Mouse (Mus musculus) natural killer cell, adult 2 months (primary cell): ENCODE results near the gene Prpf3.
"Not testable (repeated sequence)": the region's sequence is repeated elsewhere in the genome, so short reads cannot be mapped to it uniquely, and the experiment has no call there.

Source experiments
- DNase-seq, 2 experiments: peaks; one replicate each; pipeline ENCODE4 v3.0.0; 2022; ENCODE audit warnings: low spot score in 2 of 2

Gene Prpf3

DNA sequence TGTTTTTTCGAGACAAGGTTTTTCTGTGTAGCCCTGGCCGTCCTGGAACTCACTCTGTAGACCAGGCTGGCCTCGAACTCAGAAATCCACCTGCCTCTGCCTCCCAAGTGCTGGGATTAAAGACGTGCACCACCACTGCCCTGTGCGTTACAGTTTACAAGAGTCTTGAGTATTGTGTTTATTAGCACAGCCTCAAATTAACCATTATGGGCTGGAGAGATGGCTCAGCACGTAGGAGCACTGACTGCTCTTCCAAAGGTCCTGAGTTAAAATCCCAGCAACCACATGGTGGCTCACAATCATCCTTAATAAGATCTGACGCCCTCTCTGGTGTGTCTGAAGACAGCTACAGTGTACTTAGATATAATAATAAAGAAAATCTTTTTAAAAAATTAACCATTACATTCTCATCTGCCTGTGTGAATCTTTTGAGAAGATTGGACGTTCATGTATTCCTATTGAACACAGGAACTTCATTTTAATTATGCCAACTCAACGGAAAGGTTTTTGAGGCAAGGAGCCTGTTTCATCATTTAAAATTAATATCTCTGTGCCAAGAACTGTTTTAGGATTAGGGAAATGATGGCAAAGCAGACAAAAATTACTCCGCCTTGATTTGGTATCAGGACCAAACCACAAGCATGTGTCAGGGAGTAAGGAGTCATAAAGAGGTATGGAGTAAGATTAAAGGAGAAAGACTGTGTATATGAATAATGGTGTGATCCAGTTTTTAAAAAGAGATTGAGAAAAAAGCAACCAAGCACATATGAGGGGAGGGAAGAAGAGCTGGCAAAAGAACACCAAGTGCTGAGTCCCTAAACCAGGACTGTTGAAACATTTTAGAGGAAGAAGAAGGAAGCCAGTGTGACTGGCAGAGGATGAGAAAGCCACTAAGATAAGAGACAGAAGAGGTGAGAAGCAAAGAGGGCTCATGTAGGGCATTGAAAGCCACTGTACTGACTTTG lies 35.4 kb downstream of the Prpf3 start:
- DNase-seq = no peak

- peak; percentile 99 to 100 for DNase-seq
Measured at GRCm38 (mm10) chr3:95819351-95819985, 36.2 kb downstream of the Prpf3 start.

DNA sequence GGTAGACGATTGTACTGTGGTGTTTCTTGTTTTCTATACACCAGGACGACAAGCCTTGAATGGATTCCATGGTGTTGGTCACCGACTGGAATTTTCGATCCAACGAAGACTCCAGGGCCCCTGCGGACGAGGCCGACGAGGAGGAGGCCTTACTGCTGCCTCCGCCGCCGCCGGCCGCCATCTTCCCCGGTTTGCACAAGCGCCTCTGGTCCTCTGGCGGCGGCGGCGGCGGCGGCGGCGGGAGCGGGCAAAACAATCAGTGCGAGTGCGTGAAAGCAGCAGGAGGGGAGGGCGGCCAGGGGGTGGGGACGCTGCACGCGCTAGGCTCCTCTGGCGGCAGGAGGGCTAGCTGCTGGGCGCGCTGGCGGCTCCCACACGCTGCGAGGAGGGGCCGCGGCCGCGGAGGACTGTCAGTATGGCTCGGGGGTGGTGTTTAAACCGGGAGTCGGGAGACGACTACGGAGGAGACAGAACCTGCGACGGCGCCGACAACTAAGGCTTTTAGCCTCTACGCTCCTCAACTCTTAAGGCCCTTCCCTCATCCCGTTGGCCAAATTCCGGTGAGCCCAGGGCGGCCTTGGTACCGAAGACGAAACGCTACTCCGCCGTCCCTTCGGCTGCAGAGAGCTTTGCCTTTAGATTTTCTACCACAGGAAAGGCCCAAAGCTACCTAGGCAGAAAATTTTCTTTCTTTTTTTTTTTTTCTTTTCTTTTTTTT lies 37.0 kb downstream of the Prpf3 start, which contains the start of gene Rprd2:
Rprd2 (minus strand) TSS at position 293 of the 718 bp plus-strand sequence.
- DNase-seq = peak; percentile 66 to 79

DNA sequence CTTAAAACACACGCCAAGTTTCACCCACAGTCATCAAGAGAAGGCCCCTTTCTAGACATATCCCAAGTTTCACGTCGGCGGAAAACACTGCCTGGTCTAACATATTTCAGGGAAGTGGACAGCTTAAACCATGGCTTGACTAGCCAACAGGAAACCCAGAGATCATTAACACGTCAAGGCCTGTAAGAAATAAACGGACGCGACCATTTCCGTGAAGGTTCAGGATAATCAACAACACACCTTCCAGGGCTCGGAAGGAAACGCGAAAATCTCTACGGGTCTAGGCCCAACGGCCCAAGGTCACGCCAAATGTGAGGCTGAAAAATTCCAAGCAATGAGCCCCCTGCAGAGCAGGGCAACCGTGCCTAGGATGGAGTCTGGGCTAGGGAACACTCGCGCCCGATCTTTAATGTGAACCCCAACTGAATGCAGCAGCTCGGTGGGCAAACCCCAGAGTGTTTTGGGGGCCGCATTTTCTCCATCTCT lies 37.6 kb downstream of the Prpf3 start:
- DNase-seq = peak; percentile 30 to 46

- no peak for DNase-seq
Measured at GRCm38 (mm10) chr3:95816681-95817080, 39.0 kb downstream of the Prpf3 start.

DNA sequence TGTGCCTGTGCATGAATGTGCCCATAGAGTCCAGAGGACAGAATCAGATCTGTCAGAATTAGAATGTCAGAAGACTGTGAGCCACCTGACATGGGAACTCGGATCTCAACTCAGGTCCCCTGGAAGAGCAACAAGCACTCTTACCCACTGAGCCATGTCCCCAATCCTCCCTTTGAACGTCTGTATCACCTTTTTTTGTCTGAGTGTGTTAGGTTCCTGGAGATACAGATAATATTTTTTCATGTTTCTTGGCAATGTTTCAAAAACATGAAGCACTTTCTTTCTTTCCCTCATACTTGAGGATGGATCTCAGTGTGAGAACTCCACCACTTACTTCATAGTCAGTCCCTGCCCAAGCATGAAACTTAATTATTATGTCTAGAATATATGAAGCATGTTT lies 47.3 kb downstream of the Prpf3 start:
- DNase-seq = no peak

DNA sequence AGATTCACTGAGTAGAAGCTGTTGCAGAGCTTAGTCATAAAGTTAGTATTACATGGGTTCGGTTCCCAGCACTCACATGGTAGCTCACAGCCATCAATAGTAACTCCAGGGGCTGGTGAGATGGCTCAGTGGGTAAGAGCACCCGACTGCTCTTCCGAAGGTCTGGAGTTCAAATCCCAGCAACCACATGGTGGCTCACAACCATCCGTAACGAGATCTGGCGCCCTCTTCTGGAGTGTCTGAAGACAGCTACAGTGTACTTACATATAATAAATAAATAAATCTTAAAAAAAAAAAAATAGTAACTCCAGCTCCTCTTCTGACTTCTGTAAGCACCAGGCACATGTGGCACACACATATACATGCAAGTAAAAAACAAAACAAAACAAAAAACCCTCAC lies 48.1 kb downstream of the Prpf3 start:
- not testable (repeated sequence) for DNase-seq

- no peak for DNase-seq
Measured at GRCm38 (mm10) chr3:95806677-95807076, 49.0 kb downstream of the Prpf3 start.

DNA sequence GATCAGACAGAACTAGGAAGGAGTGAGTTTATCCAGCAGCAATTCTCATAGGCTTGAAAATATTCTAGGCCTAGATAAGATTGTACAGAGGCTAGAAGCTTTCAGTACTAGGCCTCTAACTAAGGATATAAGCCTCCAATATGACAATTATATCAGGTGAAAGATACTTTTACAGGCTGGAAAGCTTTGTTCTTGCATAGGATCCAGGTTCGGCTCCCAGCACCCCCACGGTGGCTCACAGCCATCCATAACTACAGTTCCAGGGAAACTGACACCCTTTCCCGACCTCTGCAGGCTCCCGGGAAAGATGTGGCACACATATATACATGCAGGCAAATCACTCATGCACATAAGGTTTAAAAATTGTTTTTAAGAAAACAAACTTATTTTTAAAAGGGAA lies 51.8 kb downstream of the Prpf3 start:
- no peak for DNase-seq

DNA sequence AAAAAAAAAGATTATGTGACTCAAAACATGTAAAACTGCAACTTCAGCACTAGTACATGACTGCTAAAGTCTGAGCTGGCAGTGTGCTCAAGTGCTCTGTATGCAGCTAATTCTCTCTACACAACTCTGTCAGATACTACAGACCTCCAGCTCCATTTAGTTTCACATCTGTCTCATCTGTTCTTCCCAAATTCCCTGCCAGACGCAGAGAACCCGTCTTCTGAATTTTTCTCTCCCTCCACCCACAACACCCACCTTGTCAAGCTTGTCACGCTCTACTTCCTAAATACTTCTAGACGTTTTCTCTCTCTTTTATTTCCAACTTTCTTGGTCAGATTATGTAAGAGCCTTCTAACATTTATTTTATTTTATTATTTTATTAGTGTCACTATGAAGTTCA lies 56.9 kb downstream of the Prpf3 start:
- no peak for DNase-seq

GRCm38 (mm10) chr3:95794299-95794698 lies 61.4 kb downstream of the Prpf3 start:
- DNase-seq = no peak

GRCm38 (mm10) chr3:95793662-95794061 lies 62.0 kb downstream of the Prpf3 start:
- DNase-seq = no peak

GRCm38 (mm10) chr3:95785501-95785900 lies 70.2 kb downstream of the Prpf3 start:
- no peak for DNase-seq
